Mouse (Mus musculus) erythroblast, adult 5-6 weeks (primary cell): ENCODE measurements around the gene Sec24c. TPM values are rescaled to one million over a fixed set of nuclear protein-coding genes. Genes with fewer than 3 reads are reported as not detected.
"Not testable (repeated sequence)": the region's sequence is repeated elsewhere in the genome, so short reads cannot be mapped to it uniquely, and the experiment has no call there.

ENCODE experiments used
- ATAC-seq: replicated peaks from 2 replicates; pipeline ENCODE4 v1.8.0; 2016; ENCODE audit warnings: moderate number of reproducible peaks, mild to moderate bottlenecking, moderate TSS enrichment, inconsistent platforms; ENCODE audit not compliant: poor library complexity, low FRiP score, severe bottlenecking
- total RNA-seq, 2 experiments: library from RNA; stranded (forward) in 1 of 2; stranded (reverse) in 1 of 2; fragments of 150-400 nt in 1 of 2; fragments of 200-764, 138-1000 nt in 1 of 2; gene quantifications; 2 replicates each; pipeline versions ENCODE4 v1.2.3 to v1.2.4; 2015 to 2017; ENCODE audit warnings: low replicate concordance in 2 of 2

The Sec24c gene
- total RNA-seq, 2 experiments from 2014 or later, result 20.8 to 67.7 TPM

- ATAC-seq, result peak; percentile 76
Measured at GRCm38 (mm10) chr14:20694884-20695760, 21.0 kb downstream of the Sec24c start, which contains the start of gene Fut11. Gene Fut11, plus strand, starts transcription at chr14:20694968.

- ATAC-seq, result peak; percentile 5
Measured at GRCm38 (mm10) chr14:20695761-20696520, 21.8 kb downstream of the Sec24c start.

DNA sequence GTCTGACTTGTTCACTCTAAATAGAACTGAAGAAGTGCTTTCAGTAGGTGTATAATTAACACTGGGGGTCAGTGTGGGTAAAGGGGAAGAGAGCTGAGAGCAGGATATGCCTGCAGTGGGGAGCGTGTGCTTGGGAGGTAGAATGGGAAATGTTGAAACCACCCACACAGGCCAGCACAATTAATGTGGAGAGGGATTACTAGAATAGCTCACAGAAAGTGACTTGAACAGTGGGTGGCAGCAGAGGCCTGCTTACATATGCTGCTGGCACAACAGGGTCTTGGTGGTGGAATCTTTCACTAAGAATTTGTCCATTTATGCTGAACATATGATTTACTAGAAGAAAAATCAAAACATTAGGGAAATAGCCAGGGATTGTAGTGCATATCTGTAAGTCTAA, 22.9 kb downstream of the Sec24c start:
- 0 out of 2 replicates have a peak, but pooled peaks have one; percentile 23 for ATAC-seq

GRCm38 (mm10) chr14:20698515-20698914, 24.4 kb downstream of the Sec24c start:
- ATAC-seq, result no peak

DNA sequence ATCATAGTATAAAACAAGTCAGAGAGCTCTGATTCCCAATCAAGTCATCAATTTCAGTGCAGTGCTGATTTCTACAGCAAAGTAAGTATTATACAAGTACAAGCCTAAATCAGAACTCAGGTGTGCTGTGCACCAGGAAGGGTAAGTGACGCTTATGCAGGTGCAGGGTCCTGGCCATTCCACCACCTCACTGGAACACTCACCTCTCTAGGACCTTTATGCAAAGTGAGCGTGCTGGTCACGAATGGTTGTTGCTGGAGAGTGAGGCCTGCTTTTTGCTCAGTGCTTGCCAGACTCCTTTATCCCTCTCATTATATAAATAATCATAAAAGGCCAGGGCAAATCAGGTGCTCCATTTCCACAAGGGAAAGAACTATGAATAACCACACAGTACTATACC, 26.3 kb downstream of the Sec24c start:
- ATAC-seq, result no peak

GRCm38 (mm10) chr14:20701554-20701953, 27.4 kb downstream of the Sec24c start:
- ATAC-seq, result no peak

DNA sequence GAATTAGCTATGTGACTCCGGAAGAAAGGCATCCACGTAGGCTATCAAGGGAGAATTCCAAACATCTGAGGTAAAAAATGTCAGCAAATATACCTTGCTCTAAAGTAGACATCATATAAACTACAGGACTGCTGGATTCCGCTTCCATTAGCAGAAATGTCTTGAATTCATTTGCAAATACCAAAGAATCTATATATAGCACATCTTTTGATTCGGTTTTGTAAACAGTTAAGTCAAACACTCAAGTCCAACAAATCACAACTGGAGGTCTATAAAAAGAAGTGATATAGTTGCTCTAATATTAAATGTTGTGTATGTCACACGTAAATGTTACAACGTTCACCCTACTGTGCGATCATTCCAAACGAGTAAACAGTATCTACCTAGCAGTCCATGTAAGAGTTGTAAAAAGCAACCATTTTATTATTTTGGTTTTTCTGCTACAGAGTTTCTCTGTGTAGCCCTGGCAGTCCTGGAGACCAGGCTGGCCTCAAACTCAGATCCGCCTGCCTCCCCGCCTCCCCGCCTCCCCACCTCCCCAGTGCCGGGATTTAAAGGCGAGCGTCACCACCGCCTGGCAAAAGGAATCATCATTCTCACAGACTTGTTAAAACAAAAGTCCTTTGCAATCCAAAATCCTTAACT, 28.1 kb downstream of the Sec24c start:
- no peak for ATAC-seq

DNA sequence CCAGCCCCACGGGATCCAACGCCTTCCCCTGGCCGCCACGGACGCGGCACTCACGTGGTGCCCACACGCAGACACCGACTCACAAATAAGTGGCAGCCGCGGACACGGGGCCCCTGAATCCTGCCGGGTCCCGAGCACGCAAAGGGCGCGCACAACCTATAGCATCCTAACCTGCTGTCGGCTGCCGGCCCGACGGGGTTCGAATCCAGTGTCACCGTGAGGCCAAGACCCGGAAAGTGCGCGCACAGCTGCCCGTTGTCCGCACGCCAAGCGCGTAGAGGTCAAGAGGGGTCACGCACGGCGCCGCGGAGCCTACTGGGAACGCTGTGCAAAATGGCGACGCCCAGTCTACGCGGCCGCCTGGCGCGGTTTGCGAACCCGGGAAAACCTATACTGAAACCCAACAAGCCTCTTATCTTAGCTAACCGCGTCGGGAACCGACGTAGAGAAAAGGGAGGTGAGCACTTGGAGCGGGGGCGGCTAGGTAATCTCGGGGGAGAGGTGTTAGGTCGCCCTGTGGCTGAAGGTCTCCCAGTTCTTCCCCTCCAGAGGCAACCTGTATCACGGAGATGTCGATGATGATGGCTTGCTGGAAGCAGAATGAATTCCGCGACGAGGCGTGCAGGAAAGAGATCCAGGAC, 28.8 kb downstream of the Sec24c start, which contains the start of gene Chchd1:
TSS of gene Chchd1 (plus strand) at position 266 of the 641 bp plus-strand sequence.
- ATAC-seq, result peak; percentile 87

DNA sequence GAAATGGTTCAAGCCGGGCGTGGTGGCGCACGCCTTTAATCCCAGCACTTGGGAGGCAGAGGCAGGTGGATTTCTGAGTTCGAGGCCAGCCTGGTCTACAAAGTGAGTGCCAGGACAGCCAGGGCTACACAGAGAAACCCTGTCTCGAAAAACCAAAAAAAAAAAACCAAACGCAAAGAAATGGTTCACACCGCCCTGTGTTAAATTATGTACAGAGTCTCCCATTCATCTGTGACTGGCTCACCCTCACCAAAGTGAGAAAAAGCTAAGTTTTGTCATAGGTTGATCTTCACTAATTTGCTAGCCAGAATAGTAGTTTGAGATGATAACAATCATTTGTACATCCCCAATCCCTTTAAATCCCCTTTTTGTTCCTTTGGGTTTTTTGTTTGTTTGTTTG, 29.4 kb downstream of the Sec24c start:
- not testable (repeated sequence) for ATAC-seq

- peak; percentile 84 for ATAC-seq
Measured at GRCm38 (mm10) chr14:20707201-20708190, 33.4 kb downstream of the Sec24c start, which contains the start of gene Zswim8. Gene Zswim8, plus strand, starts transcription at chr14:20707552.

DNA sequence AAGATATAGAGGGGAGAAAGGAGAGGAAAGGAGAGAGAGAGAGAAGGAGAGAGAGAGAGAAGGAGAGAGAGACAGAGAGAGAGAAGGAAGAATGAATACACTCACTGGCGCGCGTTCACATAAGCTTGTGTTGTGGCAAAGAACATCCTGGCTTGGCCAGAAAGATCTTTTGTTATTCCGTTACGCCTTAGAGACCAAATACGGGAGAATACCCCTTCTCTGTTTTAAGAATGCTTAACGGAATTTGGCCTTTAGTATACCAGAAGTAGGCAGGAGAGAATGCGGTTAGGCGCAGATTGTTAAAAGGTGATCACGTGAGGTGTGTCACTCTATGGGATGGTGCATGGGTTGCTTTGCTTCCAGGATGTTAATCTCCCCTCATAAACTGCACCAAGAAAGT, 34.1 kb downstream of the Sec24c start:
- no peak for ATAC-seq

GRCm38 (mm10) chr14:20713832-20714231, 39.7 kb downstream of the Sec24c start:
- ATAC-seq, result no peak

- no peak for ATAC-seq
Measured at GRCm38 (mm10) chr14:20718443-20718842, 44.3 kb downstream of the Sec24c start.

DNA sequence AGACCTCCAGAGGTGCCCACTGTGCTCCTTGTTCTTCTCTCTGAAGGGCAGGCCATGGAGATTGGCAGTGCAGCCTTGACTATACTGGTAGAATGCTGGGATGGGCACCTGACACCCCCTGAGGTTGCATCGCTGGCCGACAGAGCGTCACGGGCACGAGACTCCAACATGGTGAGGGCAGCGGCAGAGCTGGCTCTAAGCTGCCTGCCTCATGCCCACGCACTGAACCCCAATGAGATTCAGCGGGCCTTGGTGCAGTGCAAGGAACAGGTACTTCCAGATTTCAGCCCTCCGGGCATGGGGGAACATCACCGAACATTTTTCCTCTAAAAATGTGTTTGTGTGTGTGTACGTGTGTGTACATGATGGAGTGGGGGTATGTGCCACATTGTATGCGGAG, 45.7 kb downstream of the Sec24c start:
- no peak for ATAC-seq

GRCm38 (mm10) chr14:20721371-20721770, 47.3 kb downstream of the Sec24c start:
- ATAC-seq, result no peak

- ATAC-seq, result no peak
Measured at GRCm38 (mm10) chr14:20723006-20723405, 48.9 kb downstream of the Sec24c start.

DNA sequence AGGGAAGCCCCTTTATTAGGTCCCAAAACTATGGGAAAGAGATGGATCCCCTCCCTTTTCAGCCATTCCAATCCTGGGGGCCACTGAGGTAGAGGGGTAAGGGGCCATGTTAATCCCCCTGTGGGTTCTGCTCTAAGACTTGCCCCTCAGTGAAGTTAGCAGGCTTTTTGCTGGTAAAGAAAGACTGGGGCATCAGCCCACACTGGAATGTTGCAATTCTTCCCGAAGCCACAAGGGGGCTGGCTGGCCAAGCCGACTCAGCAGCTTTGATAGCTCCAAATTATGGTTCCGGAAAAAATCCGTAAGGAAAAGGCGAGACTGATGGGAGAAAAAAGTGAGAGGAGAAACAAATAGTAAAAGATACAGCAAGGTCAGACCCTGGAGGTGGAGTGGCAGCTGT, 49.9 kb downstream of the Sec24c start:
- ATAC-seq, result peak; percentile 78

DNA sequence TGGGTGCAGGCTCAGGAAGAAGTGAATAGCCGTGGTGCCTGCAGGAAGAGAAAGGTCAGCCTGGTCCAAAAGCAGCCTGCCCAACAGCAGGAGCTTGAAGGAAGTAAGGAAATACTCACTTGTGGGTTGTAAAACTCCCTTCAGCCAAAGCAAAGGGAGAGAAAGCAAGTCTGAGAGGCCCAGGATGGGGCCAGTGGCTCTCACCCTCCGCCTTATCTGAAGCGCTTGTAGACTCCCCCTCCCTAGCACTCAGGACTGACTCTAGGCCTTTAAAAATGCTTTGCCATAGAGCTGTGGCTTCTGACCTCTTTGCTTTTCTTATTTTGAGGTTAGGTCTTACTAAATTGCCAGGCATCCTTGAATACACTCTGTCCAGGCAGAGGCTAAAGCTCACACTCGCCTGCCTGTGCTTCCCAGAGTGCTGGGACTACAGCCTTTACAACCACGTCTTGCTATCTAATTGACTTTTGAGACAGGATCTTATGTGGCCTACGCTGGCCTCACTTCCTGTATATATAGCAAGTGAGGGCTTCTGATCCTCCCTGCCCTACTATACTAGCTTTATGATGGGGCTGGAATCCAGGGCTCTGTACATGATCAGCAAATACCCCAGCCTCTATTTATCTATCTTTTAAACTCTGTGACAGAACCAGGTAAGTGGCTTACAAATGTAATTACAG, 51.7 kb downstream of the Sec24c start:
- ATAC-seq, result no peak
